Mouse (Mus musculus): ENCODE measurements at regions not wholly inside any gene's neighbourhood (a gene's known extent, or its start where the extent isn't known, plus 50 kb on each side); places are given as distances from the start of the nearest gene placed in this dataset.
"Not testable (repeated sequence)": the region's sequence is repeated elsewhere in the genome, so short reads cannot be mapped to it uniquely, and the experiment has no call there.

DNA sequence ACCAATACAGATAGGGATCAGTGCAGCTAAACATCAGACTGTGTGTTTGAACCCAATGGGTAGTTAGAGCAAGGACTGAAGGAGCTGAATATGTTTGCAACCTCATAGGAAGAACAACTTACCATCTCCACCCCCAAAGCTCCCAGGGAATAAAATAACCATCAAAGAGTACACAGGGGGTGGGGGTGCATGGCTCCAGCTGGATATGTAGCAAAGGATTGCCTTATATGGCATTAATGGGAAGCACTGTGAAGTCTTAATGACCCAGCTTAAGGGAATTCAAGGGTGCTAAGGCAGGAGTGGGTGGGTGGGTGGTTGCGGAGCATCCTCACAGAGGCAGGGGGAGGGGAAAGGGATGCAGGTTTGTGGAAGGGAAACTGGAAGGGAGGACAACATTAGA is 404.0 kb upstream of the Gm12887 start:
- H3K36me3 ChIP-seq, result no peaks in the 10 kb centered on the region
- no peak overlapping the region for H3K4me2 ChIP-seq
- ATAC-seq (ENCODE audit: low FRiP score), result no peak
- peaks cover 65% of the 10 kb centered on the region for H3K9me3 ChIP-seq (replicated peaks)
- WGBS, result 96% methylated on average over 1 of the region's 1 CpGs
- H3K9ac ChIP-seq (replicated peaks), result no peak overlapping the region
- no peak overlapping the region for H3K27ac ChIP-seq (replicated peaks)
- H3K4me1 ChIP-seq, result no peaks in the 10 kb centered on the region
- no peak overlapping the region for H3K4me3 ChIP-seq (replicated peaks)
- H3K27me3 ChIP-seq (replicated peaks), result no peaks in the 10 kb centered on the region

GRCm38 (mm10) chr4:122022854-122023253 is 401.0 kb upstream of the Gm12887 start:
- Histone ChIP-seq H3K36me3 (no peaks in the 10 kb centered on the region), H3K4me2 (no peak overlapping the region), H3K27ac (replicated peaks) (no peak overlapping the region), H3K27me3 (replicated peaks) (no peaks in the 10 kb centered on the region), H3K9ac (replicated peaks) (no peak overlapping the region), H3K4me3 (replicated peaks) (no peak overlapping the region), H3K9me3 (replicated peaks) (peaks cover 72% of the 10 kb centered on the region), H3K4me1 (no peaks in the 10 kb centered on the region)
- WGBS, result 91% methylated on average over 15 of the region's 15 CpGs
- no peak for ATAC-seq (ENCODE audit: low FRiP score)

DNA sequence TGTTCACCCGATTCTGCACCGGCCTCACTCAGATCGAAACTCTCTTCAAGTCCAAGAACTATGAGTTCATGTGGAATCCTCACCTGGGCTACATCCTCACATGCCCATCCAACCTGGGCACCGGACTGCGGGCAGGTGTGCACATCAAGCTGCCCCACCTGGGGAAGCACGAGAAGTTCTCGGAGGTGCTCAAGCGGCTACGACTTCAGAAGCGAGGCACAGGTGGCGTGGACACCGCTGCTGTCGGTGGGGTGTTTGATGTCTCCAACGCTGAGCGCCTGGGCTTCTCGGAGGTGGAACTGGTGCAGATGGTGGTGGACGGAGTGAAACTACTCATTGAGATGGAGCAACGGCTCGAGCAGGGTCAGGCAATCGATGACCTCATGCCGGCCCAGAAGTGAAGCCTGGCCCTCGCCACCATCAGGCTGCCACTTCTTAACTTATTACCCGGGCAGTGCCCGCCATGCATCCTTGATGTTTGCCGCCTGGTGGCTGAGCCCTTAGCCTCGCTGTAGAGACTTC is 387.1 kb upstream of the Gm12887 start:
- peaks cover 64% of the 10 kb centered on the region for H3K9me3 ChIP-seq (replicated peaks)
- ATAC-seq (ENCODE audit: low FRiP score); H3K9ac ChIP-seq (replicated peaks); H3K4me1 ChIP-seq; H3K4me2 ChIP-seq; H3K4me3 ChIP-seq (replicated peaks); H3K27ac ChIP-seq (replicated peaks); H3K27me3 ChIP-seq (replicated peaks); H3K36me3 ChIP-seq: not testable (repeated sequence)
- 96% methylated on average over 26 of the region's 26 CpGs for WGBS

DNA sequence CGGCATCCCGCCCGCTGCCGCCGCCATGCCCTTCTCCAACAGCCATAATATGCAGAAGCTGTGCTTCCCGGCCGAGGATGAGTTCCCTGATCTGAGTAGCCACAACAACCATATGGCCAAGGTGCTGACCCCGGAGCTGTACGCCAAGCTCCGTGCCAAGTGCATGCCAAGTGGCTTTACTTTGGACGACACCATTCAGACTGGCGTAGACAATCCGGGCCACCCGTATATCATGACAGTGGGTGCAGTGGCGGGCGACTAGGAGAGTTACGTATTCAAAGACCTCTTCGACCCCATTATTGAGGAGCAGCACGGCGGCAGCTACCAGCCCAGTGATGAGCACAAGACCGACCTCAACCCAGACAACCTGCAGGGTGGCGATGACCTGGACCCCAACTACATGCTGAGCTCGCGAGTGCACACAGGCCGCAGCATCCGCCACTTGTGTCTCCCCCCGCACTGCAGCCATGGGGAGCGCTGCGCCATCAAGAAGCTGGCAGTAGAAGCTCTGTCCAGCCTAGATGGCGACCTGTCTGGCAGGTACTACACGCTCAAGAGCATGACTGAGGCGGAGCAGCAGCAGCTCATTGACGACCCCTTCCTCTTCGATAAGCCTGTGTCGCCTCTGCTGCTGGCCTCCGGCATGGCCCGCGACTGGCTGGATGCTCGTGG is 386.4 kb upstream of the Gm12887 start:
- H3K4me3 ChIP-seq (replicated peaks), result no peak overlapping the region
- peaks cover 66% of the 10 kb centered on the region for H3K9me3 ChIP-seq (replicated peaks)
- H3K27me3 ChIP-seq (replicated peaks), result no peaks in the 10 kb centered on the region
- no peak for ATAC-seq (ENCODE audit: low FRiP score)
- 95% methylated on average over 39 of the region's 39 CpGs for WGBS
- no peak overlapping the region for H3K4me2 ChIP-seq
- no peak overlapping the region for H3K27ac ChIP-seq (replicated peaks)
- H3K9ac ChIP-seq (replicated peaks), result no peak overlapping the region
- H3K36me3 ChIP-seq, result 0 out of 2 replicates have a peak, but pooled peaks cover 4% of the 10 kb centered on the region
- H3K4me1 ChIP-seq, result no peaks in the 10 kb centered on the region

- no peaks in the 10 kb centered on the region for H3K27me3 ChIP-seq (replicated peaks)
- 83% methylated on average over 2 of the region's 2 CpGs for WGBS
- ATAC-seq (ENCODE audit: low FRiP score), result no peak
- no peak overlapping the region for H3K9ac ChIP-seq (replicated peaks)
- no peak overlapping the region for H3K27ac ChIP-seq (replicated peaks)
- H3K36me3 ChIP-seq, result no peaks in the 10 kb centered on the region
- H3K9me3 ChIP-seq (replicated peaks), result peaks cover 41% of the 10 kb centered on the region
- H3K4me1 ChIP-seq, result no peaks in the 10 kb centered on the region
- H3K4me2 ChIP-seq, result no peak overlapping the region
- no peak overlapping the region for H3K4me3 ChIP-seq (replicated peaks)
These were observed 364.8 kb upstream of the Gm12887 start for GRCm38 (mm10) chr4:121986741-121987140.

DNA sequence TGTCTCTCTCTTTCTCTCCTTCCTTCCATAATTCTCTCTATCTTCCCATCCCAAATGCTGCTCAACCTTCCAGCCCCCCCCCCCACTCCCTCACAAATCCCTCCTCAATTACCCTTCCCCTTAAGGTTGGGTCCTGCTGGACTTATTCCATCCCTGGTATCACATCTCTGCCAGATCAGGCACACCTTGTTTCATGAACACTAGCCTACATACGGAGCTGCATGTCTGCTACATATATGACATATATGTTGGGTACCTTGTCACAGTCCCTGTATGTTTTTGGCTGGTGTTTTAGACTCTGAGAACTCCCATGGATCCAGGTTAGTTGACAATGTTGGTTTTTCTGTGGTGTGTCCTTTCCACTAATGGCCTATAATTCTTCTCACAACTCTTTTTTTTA is 363.5 kb upstream of the Gm12887 start:
- H3K4me2 ChIP-seq, result no peak overlapping the region
- no peaks in the 10 kb centered on the region for H3K27me3 ChIP-seq (replicated peaks)
- no peak for ATAC-seq (ENCODE audit: low FRiP score)
- no peaks in the 10 kb centered on the region for H3K36me3 ChIP-seq
- H3K9ac ChIP-seq (replicated peaks), result no peak overlapping the region
- H3K27ac ChIP-seq (replicated peaks), result no peak overlapping the region
- 84% methylated on average over 1 of the region's 1 CpGs for WGBS
- H3K4me3 ChIP-seq (replicated peaks), result no peak overlapping the region
- H3K9me3 ChIP-seq (replicated peaks), result peaks cover 41% of the 10 kb centered on the region
- H3K4me1 ChIP-seq, result no peaks in the 10 kb centered on the region

- Histone ChIP-seq H3K9ac (replicated peaks) (no peak overlapping the region), H3K36me3 (no peaks in the 10 kb centered on the region), H3K27ac (replicated peaks) (no peak overlapping the region), H3K27me3 (replicated peaks) (no peaks in the 10 kb centered on the region), H3K4me2 (no peak overlapping the region), H3K4me1 (no peaks in the 10 kb centered on the region), H3K4me3 (replicated peaks) (no peak overlapping the region), H3K9me3 (replicated peaks) (peaks cover 26% of the 10 kb centered on the region)
- ATAC-seq (ENCODE audit: low FRiP score), result no peak
- 84% methylated on average over 3 of the region's 3 CpGs for WGBS
These were observed 353.9 kb upstream of the Gm12887 start for GRCm38 (mm10) chr4:121975831-121976230.
